ENCODE assay signal across 21 mouse cellular contexts in the genomic region with DNA sequence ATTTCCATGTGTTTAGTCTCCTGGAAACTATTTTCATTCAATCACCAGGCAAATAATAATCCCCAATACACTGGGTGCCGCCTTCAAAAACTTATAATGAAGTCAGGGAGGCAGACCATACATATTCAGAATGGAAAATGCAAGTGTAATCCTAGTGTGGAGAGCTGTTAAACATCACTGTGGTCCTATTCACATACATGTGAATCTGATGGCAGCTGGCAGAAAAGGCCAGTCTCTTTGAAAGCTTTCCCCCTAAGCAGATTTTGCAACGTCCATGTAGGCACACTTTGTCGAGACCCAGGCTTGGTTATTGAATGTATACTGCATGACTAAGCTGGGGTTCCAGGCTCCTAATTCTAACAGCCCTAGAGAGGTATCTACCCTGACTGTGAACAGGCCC. TPM values are rescaled to one million over a fixed set of nuclear protein-coding genes. Genes with fewer than 3 reads are reported as not detected.
A peak's percentile ranks its signal among the peaks of the same experiment; 100 is the strongest.
DNase-seq lines count a peak whose midpoint lies in the region; ATAC-seq and TF ChIP-seq lines count a peak whose summit lies in the region.
"Had no signal": no experiment of that assay in that cellular context is flagged by ENCODE, and none has a peak within 500 bp of the region (broad histone marks: within the 10 kb centered on the region; RNA-seq: fewer than 3 reads in every experiment).

No protein-coding gene starts in this region.

- no peak overlapping the region for H3K4me3 ChIP-seq in forebrain, embryonic 10.5 days
- no peak overlapping the region for H3K4me3 ChIP-seq in forebrain, postnatal 0 days (ENCODE audit: low read depth, low read length)
- H3K4me3 ChIP-seq in midbrain, embryonic 13.5 days (replicated peaks), result no peak overlapping the region
- no peak overlapping the region for H3K4me3 ChIP-seq in midbrain, embryonic 15.5 days
- H3K4me3 ChIP-seq in forebrain, embryonic 13.5 days, result no peak overlapping the region
- H3K4me3 ChIP-seq: embryonic facial prominence, embryonic 15.5 days; erythroblast, embryonic 14.5 days; gastrocnemius, adult 2 months; hindbrain, embryonic 12.5 days had no signal

- peaks cover 29% of the 10 kb centered on the region for H3K4me1 ChIP-seq in forebrain, embryonic 10.5 days
- H3K4me1 ChIP-seq in forebrain, postnatal 0 days (ENCODE audit: insufficient read depth), result no peaks in the 10 kb centered on the region
- H3K4me1 ChIP-seq in midbrain, embryonic 13.5 days (replicated peaks), result peaks cover 13% of the 10 kb centered on the region; the same call in 1 of the 2 replicates
- no peaks in the 10 kb centered on the region for H3K4me1 ChIP-seq in midbrain, embryonic 15.5 days
- H3K4me1 ChIP-seq in forebrain, embryonic 13.5 days, result peaks cover 23% of the 10 kb centered on the region
- H3K4me1 ChIP-seq: embryonic facial prominence, embryonic 15.5 days; hindbrain, embryonic 12.5 days had no signal

- H3K4me2 ChIP-seq in forebrain, postnatal 0 days (ENCODE audit: low read depth), result no peak overlapping the region
- H3K4me2 ChIP-seq in midbrain, embryonic 13.5 days (replicated peaks), result no peak overlapping the region
- H3K4me2 ChIP-seq in midbrain, embryonic 15.5 days, result no peak overlapping the region
- H3K4me2 ChIP-seq in forebrain, embryonic 13.5 days, result no peak overlapping the region
- H3K4me2 ChIP-seq: embryonic facial prominence, embryonic 15.5 days; hindbrain, embryonic 12.5 days had no signal

- H3K9ac ChIP-seq in forebrain, postnatal 0 days, result no peak overlapping the region
- H3K9ac ChIP-seq in midbrain, embryonic 13.5 days (replicated peaks), result no peak overlapping the region
- no peak overlapping the region for H3K9ac ChIP-seq in midbrain, embryonic 15.5 days
- no peak overlapping the region for H3K9ac ChIP-seq in forebrain, embryonic 13.5 days
- H3K9ac ChIP-seq: embryonic facial prominence, embryonic 15.5 days; hindbrain, embryonic 12.5 days had no signal

- H3K36me3 ChIP-seq in forebrain, embryonic 10.5 days (replicated peaks), result no peaks in the 10 kb centered on the region
- H3K36me3 ChIP-seq in forebrain, postnatal 0 days (ENCODE audit: insufficient read depth), result no peaks in the 10 kb centered on the region
- no peaks in the 10 kb centered on the region for H3K36me3 ChIP-seq in midbrain, embryonic 13.5 days
- H3K36me3 ChIP-seq in midbrain, embryonic 15.5 days (replicated peaks), result no peaks in the 10 kb centered on the region
- H3K36me3 ChIP-seq in forebrain, embryonic 13.5 days (ENCODE audit: poor library complexity, severe bottlenecking), result no peaks in the 10 kb centered on the region
- H3K36me3 ChIP-seq: embryonic facial prominence, embryonic 15.5 days; hindbrain, embryonic 12.5 days had no signal

- no peak for TF ChIP-seq CTCF in forebrain, postnatal 0 days (IDR thresholded peaks at IDR 0.05; ENCODE audit: low read depth)

- no peak for DNase-seq in forebrain, embryonic 10.5 days (ENCODE audit: extremely low spot score, low spot score)
- no peak for DNase-seq in forebrain, postnatal 0 days
- DNase-seq in cerebellum, adult 18-20 months, result no peak
- DNase-seq in thymus, postnatal 25 days, result no peak
- DNase-seq: adrenal gland, postnatal 10 days; cerebellum, adult 11-12 months; cerebellum, adult 9-11 months; cerebellum, postnatal 36 days; gastrocnemius, adult 2 months; gastrocnemius, postnatal 25 days; heart, postnatal 10 days; heart, postnatal 4 days had no signal

- H3K9me3 ChIP-seq in forebrain, embryonic 10.5 days, result no peaks in the 10 kb centered on the region
- no peaks in the 10 kb centered on the region for H3K9me3 ChIP-seq in forebrain, postnatal 0 days (ENCODE audit: low read length)
- no peaks in the 10 kb centered on the region for H3K9me3 ChIP-seq in midbrain, embryonic 13.5 days
- no peaks in the 10 kb centered on the region for H3K9me3 ChIP-seq in midbrain, embryonic 15.5 days
- no peaks in the 10 kb centered on the region for H3K9me3 ChIP-seq in forebrain, embryonic 13.5 days (replicated peaks)
- H3K9me3 ChIP-seq: embryonic facial prominence, embryonic 15.5 days; hindbrain, embryonic 12.5 days had no signal

- 54% methylated on average over 3 of the region's 3 CpGs for WGBS in forebrain, embryonic 10.5 days
- 12% methylated on average over 3 of the region's 3 CpGs for WGBS in forebrain, postnatal 0 days
- 16% methylated on average over 3 of the region's 3 CpGs for WGBS in midbrain, embryonic 13.5 days
- 21% methylated on average over 3 of the region's 3 CpGs for WGBS in midbrain, embryonic 15.5 days
- WGBS in forebrain, embryonic 13.5 days, result 10% methylated on average over 3 of the region's 3 CpGs

- peak overlapping the region; percentile 76; the same call in 1 of the 2 replicates for H3K27ac ChIP-seq in forebrain, embryonic 10.5 days
- H3K27ac ChIP-seq in forebrain, postnatal 0 days (ENCODE audit: low read depth, low read length), result no peak overlapping the region
- H3K27ac ChIP-seq in midbrain, embryonic 13.5 days, result no peak overlapping the region
- H3K27ac ChIP-seq in midbrain, embryonic 15.5 days, result no peak overlapping the region
- peak overlapping the region; percentile 41 for H3K27ac ChIP-seq in forebrain, embryonic 13.5 days
- H3K27ac ChIP-seq: embryonic facial prominence, embryonic 15.5 days; gastrocnemius, adult 2 months; hindbrain, embryonic 12.5 days had no signal

- no peaks in the 10 kb centered on the region for H3K27me3 ChIP-seq in forebrain, embryonic 10.5 days (ENCODE audit: poor library complexity, severe bottlenecking)
- no peaks in the 10 kb centered on the region for H3K27me3 ChIP-seq in forebrain, postnatal 0 days (ENCODE audit: insufficient read depth, low read length)
- no peaks in the 10 kb centered on the region for H3K27me3 ChIP-seq in midbrain, embryonic 13.5 days
- H3K27me3 ChIP-seq in midbrain, embryonic 15.5 days (replicated peaks), result no peaks in the 10 kb centered on the region
- H3K27me3 ChIP-seq in forebrain, embryonic 13.5 days, result no peaks in the 10 kb centered on the region
- H3K27me3 ChIP-seq: embryonic facial prominence, embryonic 15.5 days; hindbrain, embryonic 12.5 days had no signal

- ATAC-seq in forebrain, postnatal 0 days, result no peak
- 0 out of 2 replicates have a peak, but pooled peaks have one; percentile 9 for ATAC-seq in midbrain, embryonic 13.5 days
- ATAC-seq in midbrain, embryonic 15.5 days (replicated peaks), result no peak; the same call in 1 of the 2 replicates
- ATAC-seq in forebrain, embryonic 13.5 days, result peak; percentile 52; the same call in 1 of the 2 replicates
- ATAC-seq: hindbrain, embryonic 16.5 days; inflammation-experienced regulatory T-cells, adult 6 months had no signal

RNA-seq across cellular contexts. Expression of gene Nid2, which starts 32.0 kb away (rescaled TPM):
- polyA plus RNA-seq in forebrain, embryonic 10.5 days (2016; fragmentation: Nextera tagmentation; extraction: Ambion mirVana), result 50.2 and 55.6 TPM in 2 replicates
- 17.3 and 26.8 TPM in 2 replicates for total RNA-seq in forebrain, postnatal 0 days (2014; rRNA removed)
- polyA plus RNA-seq in forebrain, postnatal 0 days (2015; fragmentation: Nextera tagmentation; extraction: Ambion mirVana), result 18.5 and 18.6 TPM in 2 replicates
- polyA plus RNA-seq in midbrain, embryonic 13.5 days (2015; fragmentation: Nextera tagmentation; extraction: Ambion mirVana), result 35.1 and 40.7 TPM in 2 replicates
- 41.0 and 44.4 TPM in 2 replicates for polyA plus RNA-seq in midbrain, embryonic 15.5 days (2015; fragmentation: Nextera tagmentation; extraction: Ambion mirVana)
- 22.7 and 27.1 TPM in 2 replicates for polyA plus RNA-seq in forebrain, embryonic 13.5 days (2015; fragmentation: Nextera tagmentation; extraction: Ambion mirVana)
- total RNA-seq: MEL had no signal

Comparison
In these comparisons a context has a peak if more than half of its experiments do, and no peak if none do; other contexts are left out.
1. H3K27ac ChIP-seq: peak in forebrain, embryonic 10.5 days (single experiment) and forebrain, embryonic 13.5 days (single experiment); none in forebrain, postnatal 0 days (single experiment), midbrain, embryonic 13.5 days (single experiment) and midbrain, embryonic 15.5 days (single experiment).
2. ATAC-seq: peak in midbrain, embryonic 13.5 days (single experiment) and forebrain, embryonic 13.5 days (single experiment); none in forebrain, postnatal 0 days (single experiment) and midbrain, embryonic 15.5 days (single experiment).